Mouse (Mus musculus) MEL (cell line): ENCODE data around the gene Dhh.

Source experiments
- CHD2 ChIP-seq: IDR thresholded peaks from 2 replicates; pipeline ENCODE4 v1.6.1; 2011; ENCODE audit warnings: low read length, improper control_type of control experiment
- CTCF ChIP-seq, 3 experiments: IDR thresholded peaks in 2 of 3; conservative IDR thresholded peaks in 1 of 3; 2 replicates each; pipeline ENCODE4 v1.5.1; 2011 to 2012; ENCODE audit warnings: low read length in 3 of 3, low read depth in 2 of 3, mild to moderate bottlenecking in 2 of 3, improper control_type of control experiment in 1 of 3, inconsistent platforms in 1 of 3, mixed read lengths in 1 of 3, moderate library complexity in 1 of 3; ENCODE audit not compliant: control insufficient read depth in 1 of 3, insufficient read depth in 1 of 3, poor library complexity in 1 of 3, severe bottlenecking in 1 of 3
- E2F4 ChIP-seq: IDR thresholded peaks from 2 replicates; pipeline ENCODE4 v1.6.1; 2011; ENCODE audit warnings: low read depth, low read length, improper control_type of control experiment, borderline replicate concordance
- EP300 ChIP-seq, 2 experiments: IDR thresholded peaks; 2 replicates each; pipeline ENCODE4 v1.6.1; 2011; ENCODE audit warnings: improper control_type of control experiment in 2 of 2, low read length in 2 of 2, low read depth in 1 of 2, mild to moderate bottlenecking in 1 of 2
- HCFC1 ChIP-seq: IDR thresholded peaks from 2 replicates; pipeline ENCODE4 v1.6.1; 2012; ENCODE audit warnings: low read depth, mild to moderate bottlenecking, inconsistent platforms, low read length, improper control_type of control experiment, moderate library complexity
- JUND ChIP-seq: IDR thresholded peaks from 2 replicates; pipeline ENCODE4 v1.6.1; 2011; ENCODE audit warnings: low read depth, mild to moderate bottlenecking, improper control_type of control experiment, low read length
- MAFK ChIP-seq: IDR thresholded peaks from 2 replicates; pipeline ENCODE4 v1.6.1; 2011; ENCODE audit warnings: low read depth, mild to moderate bottlenecking, low read length, improper control_type of control experiment, borderline replicate concordance
- MAX ChIP-seq: IDR thresholded peaks from 2 replicates; pipeline ENCODE4 v1.6.1; 2011; ENCODE audit warnings: low read length, improper control_type of control experiment
- MYB ChIP-seq: IDR thresholded peaks from 2 replicates; pipeline ENCODE4 v1.6.1; 2011; ENCODE audit warnings: mild to moderate bottlenecking, low read depth, low read length, improper control_type of control experiment
- POLR2A ChIP-seq, 2 experiments: IDR thresholded peaks; 2 replicates each; pipeline ENCODE4 v1.6.1; 2011 to 2012; ENCODE audit warnings: low read length in 2 of 2, mild to moderate bottlenecking in 2 of 2, control low read depth in 1 of 2, improper control_type of control experiment in 1 of 2, low read depth in 1 of 2, moderate library complexity in 1 of 2; ENCODE audit not compliant: control insufficient read depth in 1 of 2, insufficient read depth in 1 of 2, poor library complexity in 1 of 2
- POLR2AphosphoS2 ChIP-seq: IDR thresholded peaks from 2 replicates; pipeline ENCODE4 v1.6.1; 2011; ENCODE audit warnings: low read length, improper control_type of control experiment
- RCOR1 ChIP-seq: IDR thresholded peaks from 2 replicates; pipeline ENCODE4 v1.6.1; 2012; ENCODE audit warnings: low read depth, mild to moderate bottlenecking, inconsistent platforms, low read length, improper control_type of control experiment
- ZC3H11A ChIP-seq: IDR thresholded peaks from 2 replicates; pipeline ENCODE4 v1.6.1; 2012; ENCODE audit warnings: low read depth, mild to moderate bottlenecking, inconsistent platforms, low read length, improper control_type of control experiment
- ZNF384 ChIP-seq: IDR thresholded peaks from 2 replicates; pipeline ENCODE4 v1.6.1; 2012; ENCODE audit warnings: low read depth, mild to moderate bottlenecking, inconsistent platforms, low read length, improper control_type of control experiment

DNA sequence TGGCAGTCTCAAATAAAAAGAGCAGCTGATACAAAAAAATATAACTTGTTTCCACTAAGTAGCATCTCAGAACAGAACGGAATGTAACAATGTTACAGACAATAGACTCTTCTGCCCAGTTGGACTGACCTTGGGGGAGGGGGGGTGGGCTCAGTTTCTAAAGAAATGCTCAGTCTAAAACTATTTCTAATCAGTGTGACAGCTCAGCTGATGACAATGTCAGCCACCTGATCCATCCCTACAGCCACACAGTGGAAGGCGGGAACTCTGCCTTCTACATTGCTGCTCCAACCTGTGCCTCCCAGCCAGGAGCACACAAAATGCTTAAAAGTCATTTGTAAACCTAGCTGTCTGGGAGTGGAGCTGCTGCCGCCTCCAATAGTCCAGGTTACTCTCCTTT is 49.5 kb upstream of the Dhh start:
- TF ChIP-seq CTCF (IDR thresholded peaks at IDR 0.05 in 2 of 3, conservative IDR thresholded peaks at IDR 0.05 in 1 of 3; ENCODE audit: control insufficient read depth in 1 of 3, insufficient read depth in 1 of 3, low read depth in 2 of 3, low read length in 3 of 3, poor library complexity in 1 of 3, severe bottlenecking in 1 of 3) = no peak
- TF ChIP-seq JUND = no peak
- no peak for TF ChIP-seq POLR2A (IDR thresholded peaks at IDR 0.05; ENCODE audit: control insufficient read depth in 1 of 2, insufficient read depth in 1 of 2, low read depth in 1 of 2, low read length in 2 of 2, poor library complexity in 1 of 2)
- TF ChIP-seq EP300 (IDR thresholded peaks at IDR 0.05; ENCODE audit: low read depth in 1 of 2, low read length in 2 of 2) = no peak
- TF ChIP-seq MAFK = no peak
- no peak for TF ChIP-seq CHD2
- TF ChIP-seq ZNF384 = no peak
- TF ChIP-seq MYB = no peak
- no peak for TF ChIP-seq POLR2AphosphoS2
- no peak for TF ChIP-seq ZC3H11A
- TF ChIP-seq MAX = no peak
- no peak for TF ChIP-seq RCOR1
- no peak for TF ChIP-seq E2F4
- no peak for TF ChIP-seq HCFC1
